In genomic region chr2:60283751-60284466, GRCm38 (mm10) we compare ENCODE assay signal across 9 mouse cellular contexts. TPM values are rescaled to one million over a fixed set of nuclear protein-coding genes. Genes with fewer than 3 reads are reported as not detected.
DNase-seq lines count a peak whose midpoint lies in the region; ATAC-seq and TF ChIP-seq lines count a peak whose summit lies in the region.
"Had no signal": no experiment of that assay in that cellular context is flagged by ENCODE, and none has a peak within 500 bp of the region (broad histone marks: within the 10 kb centered on the region; RNA-seq: fewer than 3 reads in every experiment).

No protein-coding gene starts in this region.

- no peaks in the 10 kb centered on the region for H3K36me3 ChIP-seq in forebrain, embryonic 16.5 days (ENCODE audit: control insufficient read depth, insufficient read depth)
- no peaks in the 10 kb centered on the region for H3K36me3 ChIP-seq in liver, embryonic 14.5 days (replicated peaks; ENCODE audit: control insufficient read depth, insufficient read depth, low read depth)
- H3K36me3 ChIP-seq in stomach, embryonic 15.5 days, result no peaks in the 10 kb centered on the region

- no peak for TF ChIP-seq EP300 in liver, embryonic 14.5 days (IDR thresholded peaks at IDR 0.05; ENCODE audit: low read depth)

- peak; percentile 60 for ATAC-seq in CD4-positive, CD25-positive, alpha-beta regulatory T cell, adult 4 months
- ATAC-seq in forebrain, embryonic 16.5 days, result peak; percentile 95
- ATAC-seq in liver, embryonic 14.5 days (ENCODE audit: insufficient read depth), result peak; percentile 64; the same call in 1 of the 2 replicates
- ATAC-seq in stomach, embryonic 15.5 days (ENCODE audit: insufficient read depth, low FRiP score, low read depth), result peak; percentile 75
- ATAC-seq: Patski had no signal

- peaks cover 9% of the 10 kb centered on the region for H3K4me1 ChIP-seq in forebrain, embryonic 16.5 days (replicated peaks; ENCODE audit: control insufficient read depth, insufficient read depth, low read length)
- H3K4me1 ChIP-seq in liver, embryonic 14.5 days (replicated peaks; ENCODE audit: control insufficient read depth in 2 of 2, insufficient read depth in 2 of 2, low read length in 1 of 2), result no peaks in the 10 kb centered on the region; a peak in 1 of 4 replicates
- H3K4me1 ChIP-seq in stomach, embryonic 15.5 days, result no peaks in the 10 kb centered on the region

- DNase-seq in cerebellum, adult 11 months, result peak; percentile 16
- DNase-seq in heart, postnatal 14 days, result peak; percentile 79 to 80
- peak; percentile 84 to 90 for DNase-seq in kidney, postnatal 4 days
- DNase-seq in liver, embryonic 14.5 days (ENCODE audit: low read depth in 3 of 3, low spot score in 3 of 3), result no peak
- peak; percentile 30 for DNase-seq in naive thymus-derived CD4-positive, alpha-beta T cell, adult 2 months (ENCODE audit: low read depth)

- WGBS in forebrain, embryonic 16.5 days, result 1% methylated on average over 42 of the region's 42 CpGs
- WGBS in liver, embryonic 14.5 days (ENCODE audit: insufficient replicate concordance), result 2% methylated on average over 42 of the region's 42 CpGs
- under 1% methylated on average over 42 of the region's 42 CpGs for WGBS in stomach, embryonic 15.5 days

- peak overlapping the region; percentile 70 for H3K4me2 ChIP-seq in forebrain, embryonic 16.5 days (ENCODE audit: low read length)
- peak overlapping the region; percentile 60 for H3K4me2 ChIP-seq in liver, embryonic 14.5 days (ENCODE audit: low read depth)
- H3K4me2 ChIP-seq in stomach, embryonic 15.5 days, result peak overlapping the region; percentile 87

- no peak for TF ChIP-seq CTCF in liver, embryonic 14.5 days (IDR thresholded peaks at IDR 0.05; ENCODE audit: low read depth)

- peak overlapping the region; percentile 27 for H3K9ac ChIP-seq in forebrain, embryonic 16.5 days (replicated peaks; ENCODE audit: low read depth, low read length)
- H3K9ac ChIP-seq in liver, embryonic 14.5 days (replicated peaks), result peak overlapping the region; percentile 16; the same call in 1 of the 2 replicates
- peak overlapping the region; percentile 27; the same call in 1 of the 2 replicates for H3K9ac ChIP-seq in stomach, embryonic 15.5 days

- peaks cover 6% of the 10 kb centered on the region; the same call in 1 of the 2 replicates for H3K27me3 ChIP-seq in forebrain, embryonic 16.5 days (replicated peaks; ENCODE audit: control insufficient read depth, insufficient read depth, low read length)
- peaks cover 18% of the 10 kb centered on the region for H3K27me3 ChIP-seq in liver, embryonic 14.5 days (ENCODE audit: control insufficient read depth, insufficient read depth, low read length)
- H3K27me3 ChIP-seq in stomach, embryonic 15.5 days (replicated peaks), result no peaks in the 10 kb centered on the region
- H3K27me3 ChIP-seq: Patski had no signal

- peak overlapping the region; percentile 35 for H3K4me3 ChIP-seq in forebrain, embryonic 16.5 days (replicated peaks; ENCODE audit: low read length)
- H3K4me3 ChIP-seq in liver, embryonic 14.5 days (ENCODE audit: insufficient read depth in 1 of 2, low read depth in 2 of 2, low read length in 2 of 2), result peak overlapping the region; percentile 45 to 47
- H3K4me3 ChIP-seq in stomach, embryonic 15.5 days (replicated peaks), result peak overlapping the region; percentile 46

- H3K9me3 ChIP-seq in forebrain, embryonic 16.5 days (ENCODE audit: control insufficient read depth, low read length), result no peaks in the 10 kb centered on the region
- no peaks in the 10 kb centered on the region for H3K9me3 ChIP-seq in liver, embryonic 14.5 days (ENCODE audit: control insufficient read depth, low read length)
- H3K9me3 ChIP-seq in stomach, embryonic 15.5 days, result no peaks in the 10 kb centered on the region

- no peak overlapping the region for H3K27ac ChIP-seq in forebrain, embryonic 16.5 days (ENCODE audit: low read length)
- peak overlapping the region; percentile 52 for H3K27ac ChIP-seq in liver, embryonic 14.5 days
- peak overlapping the region; percentile 45 for H3K27ac ChIP-seq in stomach, embryonic 15.5 days

- intact Hi-C loops in heart, postnatal 14 days (cut with DNase I), result no loop called here

RNA-seq across cellular contexts. Expression of gene Cd302, which starts 0.4 kb away (rescaled TPM):
- 1 to 10 TPM; 3.4 to 5.7 TPM for polyA plus RNA-seq in CD4-positive, CD25-positive, alpha-beta regulatory T cell, adult 4 months (2017; shearing (Covaris generic))
- 8.6 and 12.3 TPM in 2 replicates for polyA plus RNA-seq in forebrain, embryonic 16.5 days (2015; fragmentation: Nextera tagmentation; extraction: Ambion mirVana)
- total RNA-seq in heart, postnatal 14 days (2021), result 10 to 100 TPM; 11.0 to 11.7 TPM
- 14.9 and 24.6 TPM in 2 replicates for polyA plus RNA-seq in liver, embryonic 14.5 days (2012; rRNA removed)
- 73.7 and 75.5 TPM in 2 replicates for polyA plus RNA-seq in liver, embryonic 14.5 days (2014; fragmentation: Nextera tagmentation; extraction: Ambion mirVana)
- polyA plus RNA-seq in stomach, embryonic 15.5 days (2015; fragmentation: Nextera tagmentation; extraction: Ambion mirVana), result 34.8 and 39.6 TPM in 2 replicates

Comparison
In these comparisons a context has a peak if more than half of its experiments do, and no peak if none do; other contexts are left out.
1. DNase-seq: peak in cerebellum, adult 11 months (single experiment), heart, postnatal 14 days (2 of 2), kidney, postnatal 4 days (2 of 2) and naive thymus-derived CD4-positive, alpha-beta T cell, adult 2 months (single experiment); none in liver, embryonic 14.5 days (0 of 3).
2. Peak in every context shown above with its lines, with median percentiles within 50 percentile points of each other: ATAC-seq, H3K4me2 ChIP-seq, H3K4me3 ChIP-seq and H3K9ac ChIP-seq.